Mouse (Mus musculus) retina, adult 2 months (tissue): ENCODE measurements around the gene Crybg2.

Experiments
- DNase-seq: peaks from one replicate; pipeline ENCODE4 v3.0.0-alpha.2; 2012; ENCODE audit warnings: low read depth, low spot score

Crybg2 gene

GRCm38 (mm10) chr4:134120192-134120805, 59.7 kb downstream of the Crybg2 start:
- no peak for DNase-seq

DNA sequence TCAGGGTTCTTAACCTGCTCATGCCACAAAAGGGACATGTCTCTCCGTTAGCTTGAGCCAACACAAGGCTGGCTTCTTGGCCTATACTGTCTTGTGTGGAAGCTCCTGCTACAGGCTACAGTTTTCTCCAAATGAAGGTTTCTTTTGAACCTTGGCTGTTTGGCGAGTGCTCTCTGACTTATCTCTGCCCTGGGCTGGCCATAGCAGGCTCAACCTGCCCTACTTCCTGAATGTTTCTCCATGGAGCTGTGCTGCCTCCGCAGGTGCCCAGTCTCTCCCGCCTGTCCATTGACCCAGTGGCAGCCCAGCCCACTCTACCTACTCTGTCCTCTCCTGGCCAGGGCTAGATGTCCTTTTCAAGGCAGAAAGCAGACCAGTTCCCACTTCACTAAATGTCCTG, 60.3 kb downstream of the Crybg2 start:
- no peak for DNase-seq

DNA sequence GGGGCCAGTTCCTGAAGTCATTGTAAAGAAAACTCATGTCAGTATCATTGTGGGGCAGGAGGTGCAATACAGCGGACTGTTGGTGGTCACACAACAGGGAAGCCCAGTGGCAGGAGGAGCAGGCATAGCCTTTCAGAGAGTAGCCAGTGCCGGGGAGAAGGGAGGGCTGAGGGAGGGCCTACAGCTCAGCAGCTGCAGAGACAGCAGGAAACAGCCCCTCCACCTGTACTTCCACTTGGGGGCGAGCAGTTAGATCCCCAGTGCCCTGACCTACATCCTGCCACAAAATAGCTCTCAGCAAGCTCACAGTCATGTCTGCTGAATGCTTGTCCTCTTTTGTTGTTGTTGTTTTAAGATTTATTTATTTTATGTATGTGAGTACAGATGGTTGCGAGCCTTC, 61.0 kb downstream of the Crybg2 start:
- no peak for DNase-seq

GRCm38 (mm10) chr4:134122281-134122680, 61.7 kb downstream of the Crybg2 start:
- DNase-seq: no peak

- no peak for DNase-seq
Observed at GRCm38 (mm10) chr4:134123147-134123546, 62.5 kb downstream of the Crybg2 start.

DNA sequence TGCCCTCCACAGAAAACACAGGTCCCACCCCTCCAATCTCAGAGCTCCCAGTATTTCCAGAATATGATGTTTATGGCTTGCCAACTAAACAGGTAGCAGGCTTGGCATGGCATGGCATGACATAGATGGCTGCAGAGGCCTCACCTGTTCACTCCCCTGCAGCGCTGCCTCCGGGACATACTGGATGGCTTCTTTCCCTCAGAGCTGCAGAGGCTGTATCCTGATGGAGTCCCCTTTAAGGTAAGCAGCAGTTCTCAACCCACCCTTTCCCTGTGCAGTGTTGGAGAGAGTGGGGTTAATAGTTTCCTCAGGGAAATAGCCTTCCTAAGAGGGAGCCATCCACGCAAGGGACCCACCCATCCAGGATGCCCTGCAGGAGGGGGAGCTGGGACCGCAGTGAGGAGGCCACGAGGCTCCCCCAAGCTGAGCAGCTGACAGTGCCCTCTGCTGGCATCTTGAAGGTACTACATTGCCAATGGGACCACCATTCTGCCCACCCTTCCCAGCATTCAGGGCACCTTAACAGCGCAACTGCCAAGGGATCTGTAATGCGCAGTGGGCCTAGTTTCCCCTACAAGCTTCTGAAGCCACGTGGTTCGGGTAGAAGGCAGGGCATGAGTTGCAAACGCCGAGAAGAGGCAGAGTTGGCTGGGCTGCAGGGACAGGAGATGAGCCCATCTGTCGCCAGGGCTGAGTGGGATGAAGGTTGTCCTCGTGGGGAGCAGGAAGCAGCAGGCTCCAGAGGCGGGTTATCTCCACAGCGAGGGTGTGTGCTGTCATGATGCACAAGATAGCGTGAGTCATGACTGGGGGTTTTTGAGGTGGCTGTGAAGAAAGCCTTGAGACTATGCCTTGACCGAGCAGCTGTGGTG, 63.3 kb downstream of the Crybg2 start:
- no peak for DNase-seq

GRCm38 (mm10) chr4:134125383-134126060, 64.9 kb downstream of the Crybg2 start:
- DNase-seq: no peak

- no peak for DNase-seq
Observed at GRCm38 (mm10) chr4:134126300-134127120, 65.9 kb downstream of the Crybg2 start.

DNA sequence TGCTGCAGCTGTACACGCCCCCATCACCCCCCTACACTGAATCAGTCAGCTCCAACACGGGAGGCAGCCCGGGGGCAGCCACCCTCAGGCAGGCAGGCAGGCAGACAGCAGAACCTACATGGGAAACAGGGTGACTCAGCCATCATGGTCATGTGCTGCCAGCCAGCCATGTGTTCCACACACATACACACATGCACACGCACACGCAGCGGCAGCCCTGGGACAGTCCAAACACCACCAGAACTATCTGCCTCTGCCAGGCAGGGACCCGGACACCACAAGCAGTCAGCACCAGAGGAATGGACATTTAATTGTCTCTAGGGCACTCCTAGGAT, 66.5 kb downstream of the Crybg2 start:
- no peak for DNase-seq

- no peak for DNase-seq
Observed at GRCm38 (mm10) chr4:134127793-134128192, 67.2 kb downstream of the Crybg2 start.

DNA sequence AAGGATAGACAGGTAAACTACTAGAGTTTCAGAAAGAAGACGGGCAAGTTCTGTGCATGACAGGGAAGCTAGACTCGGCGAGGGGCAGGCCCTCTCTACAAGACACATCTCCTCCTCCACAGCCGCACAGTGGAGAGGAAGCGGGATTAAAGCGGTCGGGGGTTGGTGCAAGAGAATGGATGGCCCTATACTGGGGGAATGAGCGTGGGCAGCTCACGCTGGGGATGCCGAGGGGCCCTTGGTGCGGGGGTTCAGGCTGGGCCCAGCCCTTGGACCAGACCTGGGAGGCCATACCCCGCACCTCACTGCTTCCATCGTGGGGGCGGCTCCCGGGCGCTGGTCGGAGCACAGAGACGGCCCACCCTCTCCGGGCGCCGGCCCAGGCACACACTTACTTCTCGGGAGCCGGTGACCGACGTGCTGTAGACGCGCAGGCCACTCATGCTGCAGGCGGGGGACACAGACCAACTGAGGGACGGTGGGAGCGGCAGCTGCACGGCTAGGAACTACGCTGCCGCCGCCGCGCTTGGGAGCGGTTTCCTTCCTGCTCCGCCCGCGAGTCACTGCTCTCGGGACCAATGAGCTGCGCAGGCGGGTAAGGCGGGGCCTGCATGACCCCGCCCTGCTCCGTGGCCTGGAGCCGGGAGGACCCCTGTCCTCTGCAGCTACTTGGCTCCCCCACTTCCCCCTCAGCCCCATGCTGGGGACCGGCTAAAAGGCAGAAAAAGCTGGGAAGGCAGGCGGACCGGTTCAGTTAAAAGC, 67.8 kb downstream of the Crybg2 start, which contains the start of gene Sh3bgrl3:
TSS of gene Sh3bgrl3 (minus strand) at position 569 of the 762 bp plus-strand sequence.
- no peak for DNase-seq

DNA sequence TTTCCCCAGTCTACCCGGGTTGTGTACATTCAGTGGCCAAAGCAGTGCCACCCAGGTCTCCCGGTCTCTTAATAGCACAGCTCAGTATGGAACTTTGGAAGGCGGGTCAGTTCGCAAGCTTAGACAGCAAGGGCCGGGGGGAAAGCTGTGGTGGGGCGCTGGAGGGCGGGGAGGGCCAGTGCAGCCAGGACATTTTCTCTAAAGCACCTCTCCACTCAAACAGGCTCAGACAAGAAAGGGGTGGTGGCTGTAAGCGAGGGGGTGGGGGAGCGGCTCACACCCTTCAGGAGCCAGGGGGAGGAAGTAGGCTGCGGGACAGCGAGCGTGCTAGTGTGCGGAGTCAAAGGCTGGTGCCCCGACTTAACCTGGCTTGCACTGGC, 68.4 kb downstream of the Crybg2 start:
- DNase-seq: no peak

GRCm38 (mm10) chr4:134129482-134129881, 68.9 kb downstream of the Crybg2 start:
- no peak for DNase-seq

GRCm38 (mm10) chr4:134132117-134132516, 71.5 kb downstream of the Crybg2 start:
- DNase-seq: no peak

DNA sequence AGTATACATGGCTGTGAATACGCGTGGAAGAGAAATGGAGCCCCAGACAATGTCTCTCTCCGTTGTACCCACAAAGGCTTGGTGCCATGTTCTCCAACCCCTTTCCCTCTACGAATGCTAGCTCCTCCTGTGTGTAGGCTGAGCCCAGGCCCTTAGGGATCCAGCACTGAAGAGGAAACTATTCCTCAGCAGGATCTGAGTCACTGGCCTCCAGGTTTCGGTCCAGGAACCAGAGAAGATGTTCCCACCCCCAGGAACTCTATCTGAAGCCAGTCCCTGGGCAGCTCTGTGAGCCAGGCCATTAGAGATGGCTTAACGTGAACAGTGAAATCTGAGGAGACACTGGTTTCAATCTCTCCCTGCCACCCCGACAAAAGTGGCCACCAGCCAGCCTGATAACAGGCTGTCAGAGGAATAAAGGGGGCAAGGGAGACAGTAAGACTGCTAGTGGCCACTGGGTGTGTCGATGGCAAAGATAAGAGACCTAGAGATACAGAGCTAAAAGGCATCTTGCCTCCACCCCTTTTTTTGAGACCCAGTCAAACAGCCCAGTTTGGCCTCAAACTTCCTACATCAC, 72.0 kb downstream of the Crybg2 start:
- no peak for DNase-seq

DNA sequence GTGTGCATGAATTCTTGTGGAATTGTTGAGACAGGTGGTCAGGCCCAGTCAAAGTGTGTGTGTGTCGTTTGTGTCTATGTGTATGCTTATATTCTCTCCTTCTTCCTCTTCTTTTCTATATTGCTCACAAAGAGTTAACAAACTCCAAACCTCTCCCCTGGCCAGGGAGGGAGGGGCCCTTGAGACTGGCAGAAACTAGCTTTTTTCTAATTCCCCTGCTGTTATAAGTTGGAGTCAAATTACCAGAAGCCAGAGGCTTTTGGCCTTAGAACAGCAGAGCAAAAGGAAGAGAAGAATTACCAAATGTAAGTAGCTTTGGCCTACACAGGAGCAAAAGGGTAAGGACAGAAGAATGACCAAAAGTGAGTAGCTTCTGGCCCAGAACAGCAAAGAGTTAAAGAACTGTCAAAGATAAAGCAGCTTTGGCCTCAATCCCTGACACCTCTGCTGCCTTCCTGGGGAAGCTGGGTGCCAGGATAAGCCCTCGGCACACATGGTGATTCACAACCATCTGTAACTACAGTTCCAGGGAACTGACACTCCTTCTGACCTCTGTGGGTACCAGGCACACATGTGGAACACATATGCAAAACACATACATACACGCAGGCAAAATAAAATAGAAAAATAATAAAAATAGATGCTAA, 75.8 kb downstream of the Crybg2 start:
- DNase-seq: no peak

DNA sequence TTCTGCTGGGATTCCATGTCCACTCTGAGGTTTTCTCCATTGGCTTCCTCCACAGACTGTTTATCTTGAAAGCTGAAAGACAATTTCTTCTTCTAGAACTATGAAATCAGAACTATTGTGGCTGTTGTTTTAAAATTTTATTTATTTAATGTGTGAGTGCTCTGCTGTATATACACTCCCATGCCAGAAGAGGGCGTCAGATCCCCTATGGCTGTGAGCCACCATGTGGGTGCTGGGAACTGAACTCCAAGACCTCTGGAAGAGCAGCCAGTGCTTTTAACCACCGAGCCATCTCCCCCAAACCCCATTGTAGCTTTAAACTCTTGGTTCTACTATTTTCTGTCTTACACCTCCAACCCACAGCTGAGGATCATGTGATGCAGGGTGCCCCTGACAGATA, 78.2 kb downstream of the Crybg2 start:
- DNase-seq: no peak
